Mouse (Mus musculus) brain, embryonic 18.5 days (tissue): ENCODE data around the gene Slc4a2.
"Not testable (repeated sequence)": the region's sequence is repeated elsewhere in the genome, so short reads cannot be mapped to it uniquely, and the experiment has no call there.

Experiments
- DNase-seq: peaks from one replicate; pipeline ENCODE4 v3.0.0-alpha.2; 2012; ENCODE audit warnings: low read depth, low spot score

The Slc4a2 gene

DNA sequence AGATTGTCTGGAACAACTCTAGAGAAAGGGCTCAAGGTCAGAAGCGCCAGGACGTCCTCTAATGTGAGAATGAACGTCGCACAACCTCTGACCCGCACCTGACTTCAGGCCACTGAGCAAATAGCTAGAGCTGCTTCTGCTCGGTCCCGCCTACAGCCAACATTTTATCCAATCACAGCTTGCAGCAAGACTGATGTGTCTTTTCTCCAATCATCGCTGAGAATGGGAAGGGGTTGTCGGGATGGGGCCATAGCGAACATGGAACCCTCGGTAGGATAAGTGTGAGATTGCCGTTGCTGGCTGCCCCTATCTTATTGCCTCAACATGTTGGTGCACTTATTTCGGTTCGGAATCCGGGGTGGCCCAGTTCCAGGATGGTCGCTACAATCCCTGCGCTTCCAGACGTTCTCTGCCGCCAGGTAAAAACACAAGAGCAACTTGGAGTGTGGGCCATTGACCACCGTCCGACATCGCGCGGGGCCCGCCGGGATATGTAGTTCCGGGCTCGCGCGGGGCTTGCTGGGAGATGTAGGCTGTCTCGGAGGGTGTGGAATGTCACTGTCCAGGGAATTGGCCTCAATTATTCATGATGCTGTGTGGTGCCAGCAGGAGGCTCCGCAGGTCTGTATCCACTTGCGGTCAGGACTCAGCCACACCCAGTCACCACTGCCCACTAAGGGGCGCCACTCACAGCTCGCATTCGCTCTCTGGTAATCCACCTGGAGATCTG lies 29.3 kb upstream of the Slc4a2 start:
- DNase-seq: peak; percentile 95

DNA sequence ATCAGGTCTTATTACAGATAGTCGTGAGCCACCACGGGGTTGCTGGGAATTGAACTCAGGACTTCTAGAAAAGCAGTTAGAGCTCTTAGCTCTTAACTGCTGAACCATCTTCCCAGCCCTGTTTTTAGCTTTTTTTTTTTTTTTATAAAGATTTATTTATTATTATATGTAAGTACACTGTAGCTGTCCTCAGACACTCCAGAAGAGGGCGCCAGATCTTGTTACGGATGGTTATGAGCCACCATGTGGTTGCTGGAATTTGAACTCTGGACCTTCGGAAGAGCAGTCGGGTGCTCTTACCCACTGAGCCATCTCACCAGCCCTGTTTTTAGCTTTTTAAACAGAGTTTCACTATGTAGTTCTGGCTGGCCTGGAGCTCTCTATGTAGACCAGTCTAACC lies 27.4 kb upstream of the Slc4a2 start:
- DNase-seq: not testable (repeated sequence)

GRCm38 (mm10) chr5:24399686-24400085 lies 24.0 kb upstream of the Slc4a2 start:
- no peak for DNase-seq

DNA sequence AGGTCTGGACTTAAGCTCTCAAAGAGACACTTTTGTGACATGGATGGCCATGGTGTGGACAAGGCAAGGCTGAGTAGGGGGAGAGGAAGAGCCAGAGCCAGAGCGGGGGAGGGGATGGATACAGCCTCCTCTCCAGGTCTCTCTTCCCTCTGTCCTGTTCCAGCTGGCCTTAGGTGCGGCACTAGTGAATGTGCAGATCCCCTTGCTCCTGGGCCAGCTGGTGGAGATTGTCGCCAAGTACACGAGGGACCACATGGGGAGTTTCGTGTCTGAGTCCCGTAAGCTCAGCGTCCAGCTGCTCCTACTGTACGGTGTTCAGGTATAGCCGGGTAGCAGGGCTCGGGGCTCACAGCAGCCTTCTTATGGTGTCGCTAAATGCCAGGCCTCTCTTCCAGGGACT lies 23.3 kb upstream of the Slc4a2 start:
- DNase-seq: no peak

- DNase-seq: no peak
Measured at GRCm38 (mm10) chr5:24400911-24401605, 22.6 kb upstream of the Slc4a2 start.

DNA sequence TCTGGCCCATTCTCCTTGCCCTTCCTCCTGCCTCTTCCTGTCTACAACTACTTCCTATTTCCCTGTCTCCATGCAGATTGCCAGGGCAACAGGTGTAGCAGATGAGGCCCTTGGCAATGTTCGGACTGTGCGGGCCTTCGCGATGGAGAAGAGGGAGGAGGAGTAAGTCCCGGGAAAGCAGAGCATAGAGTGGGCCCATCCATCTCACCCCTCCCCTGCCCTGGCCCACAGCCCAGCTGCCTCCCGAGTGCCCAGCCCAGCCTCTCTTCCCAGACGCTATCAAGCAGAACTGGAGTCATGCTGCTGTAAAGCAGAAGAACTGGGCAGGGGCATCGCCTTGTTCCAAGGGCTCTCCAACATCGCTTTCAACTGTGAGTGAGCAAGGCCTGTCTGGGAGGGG lies 21.7 kb upstream of the Slc4a2 start:
- no peak for DNase-seq

DNA sequence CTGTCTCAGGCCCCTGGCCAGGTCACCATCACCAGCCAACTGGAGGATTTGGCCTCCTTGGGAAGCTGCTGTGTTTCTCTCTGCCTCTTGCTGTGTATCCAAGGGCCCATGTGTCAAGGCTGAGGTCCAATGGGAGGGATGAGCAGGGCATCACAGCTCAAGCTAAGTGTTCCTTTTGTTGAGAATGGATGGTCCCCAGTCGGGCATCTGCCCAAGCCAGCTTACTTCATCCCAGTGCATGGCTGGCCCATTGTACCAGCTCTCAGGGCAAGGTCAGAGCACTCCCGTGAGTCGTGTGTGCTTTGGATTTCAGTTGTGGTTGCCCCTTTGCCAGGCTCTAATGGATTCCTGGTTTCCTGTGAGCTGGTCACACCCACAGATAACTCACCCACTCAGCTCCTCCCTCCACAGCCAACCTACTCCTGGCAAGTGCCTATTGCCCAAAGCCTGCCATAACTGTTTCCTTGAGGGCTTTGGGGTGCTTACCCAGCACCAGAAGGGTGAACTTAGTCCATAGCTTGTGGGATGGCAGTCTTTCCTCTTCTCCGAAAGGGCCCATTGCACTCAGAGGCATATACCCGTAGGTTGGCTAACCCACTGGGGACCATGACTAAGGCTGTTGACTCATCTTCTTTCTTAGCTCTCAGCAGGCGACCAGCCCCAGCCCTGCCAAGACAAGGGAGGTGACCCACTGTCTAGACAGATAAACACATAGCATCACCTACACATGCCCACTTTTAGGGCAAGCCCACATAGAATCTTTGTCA lies 18.9 kb upstream of the Slc4a2 start:
- no peak for DNase-seq

- DNase-seq: no peak
Measured at GRCm38 (mm10) chr5:24405389-24405876, 18.2 kb upstream of the Slc4a2 start.

- no peak for DNase-seq
Measured at GRCm38 (mm10) chr5:24408651-24409050, 15.0 kb upstream of the Slc4a2 start.

DNA sequence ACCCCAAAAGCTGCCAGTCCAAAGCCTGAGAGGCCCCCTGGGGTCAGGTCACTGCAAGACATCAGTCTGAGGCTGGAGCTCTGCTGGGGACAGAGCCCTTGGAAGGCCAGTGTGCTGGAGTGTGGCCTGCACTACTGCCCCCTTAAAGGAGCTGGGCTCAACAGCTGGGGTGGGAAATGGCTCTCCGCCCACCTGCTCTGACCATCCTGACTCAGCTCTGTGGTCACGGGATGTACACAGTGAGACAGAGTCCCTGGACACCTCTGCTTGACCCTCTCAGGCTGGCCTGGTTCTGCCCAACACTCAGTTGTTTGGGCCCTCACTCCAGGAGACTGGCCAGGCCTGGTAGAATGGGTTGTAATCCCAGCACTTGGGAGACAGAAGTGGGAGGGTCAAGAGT lies 14.2 kb upstream of the Slc4a2 start:
- DNase-seq: no peak

DNA sequence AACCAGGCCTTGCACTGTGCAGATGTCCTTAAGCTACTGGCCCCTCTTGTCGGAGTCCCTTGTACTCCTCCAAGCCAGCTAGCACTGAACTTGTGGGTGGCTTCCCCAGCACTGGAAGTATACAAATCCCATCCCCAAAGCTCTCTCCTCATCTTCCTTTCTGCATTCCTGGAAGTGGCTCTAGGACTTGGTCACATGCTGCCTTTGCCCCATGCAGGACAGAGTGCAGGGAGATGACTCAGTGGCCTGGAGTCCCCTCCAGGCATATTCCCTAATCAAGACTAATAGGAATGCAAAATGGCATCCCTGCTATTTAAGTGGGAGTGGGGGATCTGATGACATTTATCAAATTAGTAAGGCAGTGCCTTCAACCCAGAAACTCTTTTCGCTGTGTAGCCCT lies 11.6 kb upstream of the Slc4a2 start:
- no peak for DNase-seq

DNA sequence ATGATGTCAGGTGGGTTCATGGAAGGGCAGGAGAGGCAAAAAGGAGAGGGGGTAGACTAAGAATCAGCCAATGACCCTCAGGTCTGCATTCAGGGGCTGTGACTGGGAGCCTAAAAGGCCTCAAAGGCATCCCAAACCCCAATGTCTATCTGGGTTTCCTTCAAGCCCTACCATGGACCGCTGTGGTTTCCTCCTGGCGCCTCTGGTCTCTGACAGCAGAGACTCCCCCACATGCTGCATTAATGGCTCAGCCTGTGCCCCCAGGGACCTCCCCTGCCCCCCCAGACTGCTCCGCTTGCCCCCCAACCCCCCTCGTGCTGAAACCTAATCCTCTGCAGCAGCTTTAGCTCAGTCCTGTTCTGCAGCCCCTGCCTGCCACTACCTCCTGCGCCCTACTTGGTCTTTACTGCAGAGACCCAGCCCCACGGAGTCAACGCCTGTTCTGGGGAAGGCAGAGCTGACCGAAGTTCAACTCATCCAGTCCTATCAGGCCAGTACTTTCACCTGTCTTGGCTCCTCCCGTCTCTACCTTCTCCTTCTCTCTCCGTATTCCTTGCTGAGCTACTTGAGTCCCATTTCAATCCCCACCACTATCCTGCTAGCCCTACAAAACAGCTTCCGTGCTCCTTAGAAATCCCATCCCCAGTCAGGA lies 10.5 kb upstream of the Slc4a2 start, which contains the start of gene Asic3:
Gene Asic3, plus strand, starts transcription at position 351 of the 652 bp plus-strand sequence.
- no peak for DNase-seq

GRCm38 (mm10) chr5:24413938-24414337 lies 9.7 kb upstream of the Slc4a2 start:
- no peak for DNase-seq

DNA sequence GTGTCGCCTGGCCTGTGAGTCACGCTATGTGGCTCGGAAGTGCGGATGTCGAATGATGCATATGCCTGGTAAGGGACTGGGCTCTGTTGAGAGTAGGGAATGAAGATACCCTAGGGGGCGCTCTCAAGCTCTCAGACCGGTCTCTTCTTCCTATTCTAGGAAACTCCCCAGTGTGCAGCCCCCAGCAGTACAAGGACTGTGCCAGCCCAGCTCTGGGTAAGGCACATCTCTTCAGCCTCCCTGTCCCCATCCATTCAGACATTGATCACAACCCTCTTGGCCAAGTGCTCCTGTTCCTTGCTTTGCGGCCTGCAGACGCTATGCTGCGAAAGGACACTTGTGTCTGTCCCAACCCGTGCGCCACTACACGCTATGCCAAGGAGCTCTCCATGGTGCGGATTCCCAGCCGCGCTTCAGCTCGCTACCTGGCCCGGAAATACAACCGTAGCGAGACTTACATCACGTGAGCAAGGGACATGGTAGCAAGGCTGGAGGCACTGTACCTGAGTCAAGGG lies 7.4 kb upstream of the Slc4a2 start:
- no peak for DNase-seq

GRCm38 (mm10) chr5:24417587-24417986 lies 6.0 kb upstream of the Slc4a2 start:
- no peak for DNase-seq

DNA sequence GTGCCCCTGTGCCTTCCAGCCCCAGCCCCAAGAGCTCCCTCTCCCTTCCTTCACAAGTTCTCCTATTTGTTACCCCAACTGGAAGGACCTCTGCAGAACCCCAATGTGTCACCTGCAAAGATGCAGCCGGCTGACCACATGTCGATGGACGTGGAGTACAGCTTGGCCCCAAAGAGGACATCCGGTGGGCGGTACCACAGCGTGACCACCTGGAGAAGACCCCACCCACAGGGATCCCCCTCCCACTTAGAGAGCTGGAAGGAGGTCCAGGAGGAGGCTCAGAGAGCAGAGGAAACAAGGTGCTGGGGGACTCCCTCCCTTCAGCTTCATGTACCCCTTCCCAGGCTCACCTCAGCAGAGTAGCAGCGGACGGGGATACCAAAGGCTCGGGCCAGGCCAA lies 3.3 kb upstream of the Slc4a2 start:
- DNase-seq: no peak

DNA sequence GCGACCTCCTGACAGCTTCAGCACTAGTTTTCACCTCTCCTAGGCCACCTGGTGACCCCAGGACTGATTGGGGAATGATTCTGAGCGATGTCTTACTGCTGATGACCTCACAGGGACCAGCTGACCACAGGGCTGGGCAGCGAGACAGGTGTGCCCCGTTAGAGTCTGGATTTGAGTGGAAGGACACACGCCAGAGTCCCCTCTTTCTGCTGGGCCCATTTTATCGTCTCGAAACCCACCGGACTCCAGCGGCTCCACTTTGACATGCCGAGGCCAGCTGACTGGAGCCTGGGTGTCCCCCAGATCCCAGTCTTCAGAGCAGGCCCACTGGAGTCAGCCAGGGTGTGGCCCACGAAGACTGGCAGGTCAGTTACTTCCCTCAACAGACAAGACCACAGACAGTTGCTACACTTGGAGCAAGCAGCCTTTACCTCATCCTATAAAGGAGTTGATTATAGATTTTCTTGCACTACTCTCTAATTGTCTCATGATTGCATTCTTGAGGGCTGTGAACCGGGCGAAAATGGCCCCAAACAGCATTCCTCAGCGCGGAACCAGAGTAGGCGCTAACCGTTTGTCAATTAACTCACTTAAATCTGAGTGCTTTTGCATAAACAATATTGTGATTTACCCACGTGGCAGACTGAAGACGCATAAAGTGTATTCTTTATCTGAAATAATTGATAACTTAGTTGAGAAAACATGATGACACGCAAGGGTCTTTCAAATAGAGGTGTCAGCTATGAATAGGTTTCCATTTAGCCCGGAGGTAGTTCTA lies 556 bp downstream of the Slc4a2 start:
- no peak for DNase-seq

DNA sequence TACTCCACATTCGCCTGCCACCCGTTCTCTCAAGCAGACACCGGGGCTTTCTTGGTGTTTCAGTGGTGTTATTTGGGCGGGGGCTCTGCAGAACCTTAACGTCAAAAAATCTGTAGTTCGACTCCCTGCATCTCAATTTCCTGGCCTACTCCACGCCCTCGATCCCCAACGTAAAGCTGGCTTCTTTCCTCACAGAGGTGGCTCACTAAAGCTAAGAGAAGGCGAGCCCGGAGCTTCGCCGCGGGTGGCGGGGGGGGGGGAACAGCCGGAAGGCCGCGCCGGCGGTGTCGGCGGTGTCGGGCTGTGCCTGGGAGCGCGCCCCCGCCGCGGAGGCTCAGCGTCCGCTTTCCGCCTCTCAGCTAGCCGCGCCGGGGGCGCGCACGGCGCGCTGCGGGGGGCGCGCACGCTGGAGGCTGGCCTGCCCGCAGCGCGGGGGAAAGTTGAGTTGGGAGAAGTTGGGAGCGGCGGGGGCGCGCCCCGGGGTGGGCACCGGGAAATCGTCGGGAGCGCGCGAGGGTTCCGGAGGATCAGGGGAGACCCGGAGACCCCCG lies 1.3 kb downstream of the Slc4a2 start:
- DNase-seq: peak; percentile 70

DNA sequence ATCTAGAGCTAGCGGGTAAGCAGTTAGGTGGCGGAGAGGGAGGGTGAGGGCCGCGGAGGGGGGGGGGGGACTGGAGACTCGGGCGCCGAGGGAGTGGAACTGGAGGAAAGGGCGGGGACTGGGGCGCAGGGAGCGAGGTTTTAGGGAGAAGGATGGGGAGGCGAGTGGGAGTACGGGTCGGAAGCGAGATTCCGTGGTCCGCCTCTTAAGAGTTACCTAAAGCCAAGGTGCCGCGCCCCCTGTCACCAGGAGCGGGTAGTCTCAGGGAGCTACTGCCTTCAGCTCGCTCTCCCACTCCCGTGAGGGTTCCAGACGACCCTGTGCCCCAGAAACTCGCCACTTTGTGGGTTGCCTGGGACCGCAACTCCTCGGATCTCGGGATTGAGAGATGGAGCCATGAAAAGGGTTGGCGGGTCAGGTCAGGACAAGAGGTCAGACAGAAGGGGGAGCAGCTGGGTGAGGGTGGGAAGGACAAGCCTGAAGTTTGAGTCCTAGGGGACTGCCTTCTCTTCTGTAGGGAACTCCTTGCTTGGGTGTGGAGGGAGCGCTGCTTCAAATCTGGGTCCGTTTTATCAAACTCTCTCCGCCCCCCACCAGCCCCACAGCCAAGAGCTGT lies 1.9 kb downstream of the Slc4a2 start:
- DNase-seq: no peak

DNA sequence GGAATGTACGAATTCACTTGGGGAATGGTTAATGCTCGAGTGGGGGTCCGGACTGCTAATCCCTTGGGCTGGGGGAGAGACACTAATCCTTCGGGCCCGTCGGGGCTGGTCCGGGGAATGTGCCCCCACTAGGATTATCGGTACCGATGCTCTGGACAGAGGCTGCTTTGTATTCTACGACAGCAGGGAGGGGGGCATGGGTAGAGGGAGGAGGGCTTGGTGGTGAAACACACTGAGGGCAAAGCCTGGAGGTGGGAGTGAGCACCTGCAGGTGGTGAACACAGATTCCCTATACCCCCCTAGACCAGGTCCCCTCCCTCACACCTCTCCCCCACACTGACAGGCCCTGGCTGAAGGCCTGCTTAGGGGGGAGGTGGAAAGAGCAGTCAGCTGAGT lies 2.4 kb downstream of the Slc4a2 start:
- DNase-seq: no peak
